In the genomic region with DNA sequence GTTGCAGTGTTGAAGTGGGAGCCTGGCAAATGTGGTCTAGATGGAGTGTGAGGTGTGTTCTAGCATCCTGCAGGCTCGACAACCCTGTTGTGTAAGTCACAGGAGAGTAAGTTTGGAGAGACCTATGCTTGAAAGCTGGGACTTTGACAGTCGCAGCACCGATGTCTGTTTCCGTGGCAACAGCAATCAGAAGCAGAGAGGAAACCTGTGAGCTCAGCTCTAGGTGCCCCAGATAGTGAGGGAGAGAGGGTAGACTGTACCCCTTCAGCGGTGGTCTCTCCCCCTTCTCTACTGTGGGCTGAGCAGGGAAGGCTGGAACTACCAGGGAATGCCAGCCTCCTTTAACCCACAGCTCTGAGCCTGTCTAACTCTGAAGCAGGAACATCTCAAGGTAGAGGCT, we compare ENCODE assay signal across 19 mouse cellular contexts. TPM values are rescaled to one million over a fixed set of nuclear protein-coding genes. Genes with fewer than 3 reads are reported as not detected.
DNase-seq lines count a peak whose midpoint lies in the region; ATAC-seq lines count a peak whose summit lies in the region.
"Had no signal": no experiment of that assay in that cellular context is flagged by ENCODE, and none has a peak within 500 bp of the region (broad histone marks: within the 10 kb centered on the region; RNA-seq: fewer than 3 reads in every experiment).

No protein-coding gene starts in this region.

- H3K9ac ChIP-seq in liver, embryonic 11.5 days (ENCODE audit: low read depth, low read length) = no peak overlapping the region
- no peak overlapping the region for H3K9ac ChIP-seq in liver, embryonic 12.5 days
- H3K9ac ChIP-seq: heart, embryonic 15.5 days; limb, embryonic 15.5 days; midbrain, embryonic 12.5 days had no signal

- H3K4me3 ChIP-seq in liver, embryonic 11.5 days (ENCODE audit: low read depth, low read length) = no peak overlapping the region
- H3K4me3 ChIP-seq in liver, embryonic 12.5 days = no peak overlapping the region
- H3K4me3 ChIP-seq in midbrain, embryonic 10.5 days = no peak overlapping the region
- H3K4me3 ChIP-seq: heart, embryonic 15.5 days; limb, embryonic 15.5 days; midbrain, embryonic 12.5 days had no signal

- 0 out of 2 replicates have a peak, but pooled peaks cover 6% of the 10 kb centered on the region for H3K4me1 ChIP-seq in liver, embryonic 11.5 days (replicated peaks; ENCODE audit: control insufficient read depth, insufficient read depth, low read length)
- H3K4me1 ChIP-seq in liver, embryonic 12.5 days = peaks cover 26% of the 10 kb centered on the region
- H3K4me1 ChIP-seq in midbrain, embryonic 10.5 days = peaks cover 36% of the 10 kb centered on the region
- H3K4me1 ChIP-seq: limb, embryonic 15.5 days had no signal

- no peak overlapping the region for H3K4me2 ChIP-seq in liver, embryonic 11.5 days
- H3K4me2 ChIP-seq in liver, embryonic 12.5 days = no peak overlapping the region
- H3K4me2 ChIP-seq: heart, embryonic 15.5 days; limb, embryonic 15.5 days; midbrain, embryonic 12.5 days had no signal

- no peaks in the 10 kb centered on the region for H3K36me3 ChIP-seq in liver, embryonic 11.5 days (ENCODE audit: control insufficient read depth, insufficient read depth, low read length)
- H3K36me3 ChIP-seq in liver, embryonic 12.5 days = no peaks in the 10 kb centered on the region
- H3K36me3 ChIP-seq in midbrain, embryonic 10.5 days = no peaks in the 10 kb centered on the region
- H3K36me3 ChIP-seq: heart, embryonic 15.5 days; limb, embryonic 15.5 days; midbrain, embryonic 12.5 days had no signal

- 57% methylated on average over 5 of the region's 5 CpGs for WGBS in liver, embryonic 11.5 days
- WGBS in liver, embryonic 12.5 days (ENCODE audit: insufficient replicate concordance) = 57% methylated on average over 5 of the region's 5 CpGs
- 67% methylated on average over 5 of the region's 5 CpGs for WGBS in midbrain, embryonic 10.5 days

- H3K27ac ChIP-seq in liver, embryonic 11.5 days (ENCODE audit: low read depth, low read length) = no peak overlapping the region
- no peak overlapping the region for H3K27ac ChIP-seq in liver, embryonic 12.5 days
- H3K27ac ChIP-seq in midbrain, embryonic 10.5 days (replicated peaks) = peak overlapping the region; percentile 13
- H3K27ac ChIP-seq: heart, embryonic 15.5 days; limb, embryonic 15.5 days; midbrain, embryonic 12.5 days had no signal

- no peak for ATAC-seq in CD4-positive, CD25-positive, alpha-beta regulatory T cell, adult 4 months
- no peak for ATAC-seq in liver, embryonic 11.5 days (replicated peaks; ENCODE audit: low FRiP score)
- ATAC-seq in liver, embryonic 12.5 days = no peak
- ATAC-seq in granulocyte monocyte progenitor cell, adult 5-6 weeks (replicated peaks; ENCODE audit: poor library complexity, severe bottlenecking) = no peak

- no peaks in the 10 kb centered on the region for H3K27me3 ChIP-seq in liver, embryonic 11.5 days (replicated peaks; ENCODE audit: control insufficient read depth, insufficient read depth, low read length)
- H3K27me3 ChIP-seq in liver, embryonic 12.5 days (replicated peaks) = peaks cover 40% of the 10 kb centered on the region
- peaks cover 35% of the 10 kb centered on the region for H3K27me3 ChIP-seq in midbrain, embryonic 10.5 days (ENCODE audit: low read depth, poor library complexity, severe bottlenecking)
- H3K27me3 ChIP-seq: limb, embryonic 15.5 days had no signal

- H3K9me3 ChIP-seq in liver, embryonic 11.5 days (ENCODE audit: control insufficient read depth, low read length) = no peaks in the 10 kb centered on the region
- H3K9me3 ChIP-seq in liver, embryonic 12.5 days (replicated peaks) = no peaks in the 10 kb centered on the region
- no peaks in the 10 kb centered on the region for H3K9me3 ChIP-seq in midbrain, embryonic 10.5 days (replicated peaks)
- H3K9me3 ChIP-seq: heart, embryonic 15.5 days; limb, embryonic 15.5 days; midbrain, embryonic 12.5 days had no signal

- peak; percentile 22 for DNase-seq in CD4-positive, CD25-positive, alpha-beta regulatory T cell, adult 2 months (ENCODE audit: low read depth, low spot score)
- DNase-seq in liver, embryonic 11.5 days (ENCODE audit: low spot score) = peak; percentile 19
- no peak for DNase-seq in midbrain, embryonic 10.5 days (ENCODE audit: low spot score)
- DNase-seq in retina, postnatal 1 day = peak; percentile 29
- no peak for DNase-seq in spleen, adult 12 weeks (ENCODE audit: low spot score)
- DNase-seq: cerebellum, adult 18-20 months; heart, adult 18-20 months; kidney, adult 18-20 months; kidney, postnatal 10 days; layer of hippocampus, adult 9-11 months; lung, adult 18-20 months; lung, postnatal 36 days; thymus, postnatal 36 days had no signal

RNA-seq across cellular contexts. Expression of gene Ssbp3, which starts 11.6 kb away (rescaled TPM):
- 10 to 100 TPM; 60.0 to 60.9 TPM for polyA plus RNA-seq in CD4-positive, CD25-positive, alpha-beta regulatory T cell, adult 4 months (2017; shearing (Covaris generic))
- polyA plus RNA-seq in liver, embryonic 11.5 days (2014; fragmentation: Nextera tagmentation; extraction: Ambion mirVana) = 71.1 and 89.0 TPM in 2 replicates
- 98.6 and 118 TPM in 2 replicates for polyA plus RNA-seq in liver, embryonic 12.5 days (2016; fragmentation: Nextera tagmentation; extraction: Ambion mirVana)
- polyA plus RNA-seq in midbrain, embryonic 10.5 days (2016; fragmentation: Nextera tagmentation; extraction: Ambion mirVana) = 119 and 136 TPM in 2 replicates
- total RNA-seq in granulocyte monocyte progenitor cell, adult 5-6 weeks (2014; fragmentation: Nextera tagmentation) = 43.2 and 54.1 TPM in 2 replicates
- 12.9 and 19.2 TPM in 2 replicates for total RNA-seq in granulocyte monocyte progenitor cell, adult 5-6 weeks (2017)

Comparison
In these comparisons a context has a peak if more than half of its experiments do, and no peak if none do; other contexts are left out.
1. DNase-seq: peak in CD4-positive, CD25-positive, alpha-beta regulatory T cell, adult 2 months (single experiment), liver, embryonic 11.5 days (single experiment) and retina, postnatal 1 day (single experiment); none in midbrain, embryonic 10.5 days (single experiment) and spleen, adult 12 weeks (single experiment).